Mouse (Mus musculus) ES-Bruce4 (cell line): ENCODE results near the gene Tfpi.

Source experiments
- EP300 ChIP-seq: IDR thresholded peaks from 2 replicates; pipeline ENCODE4 v1.6.1; 2011; ENCODE audit warnings: low read depth, low read length; ENCODE audit not compliant: insufficient read depth
- POLR2A ChIP-seq: IDR thresholded peaks from one replicate; pipeline ENCODE4 v1.8.1; 2011; ENCODE audit warnings: low read length; ENCODE audit not compliant: insufficient read depth

GRCm38 (mm10) chr2:84388023-84388416, 88.6 kb downstream of the Tfpi start:
- no peak for TF ChIP-seq POLR2A
- no peak for TF ChIP-seq EP300
